Mouse (Mus musculus) brain, embryonic 14.5 days (tissue): ENCODE data around the gene Nup214.

Source experiments
- CTCF ChIP-seq: fragments of 200-500 bp; IDR thresholded peaks from 2 replicates; pipeline ENCODE4 v1.5.1; 2012; ENCODE audit warnings: inconsistent platforms, mild to moderate bottlenecking, moderate library complexity, borderline replicate concordance; ENCODE audit not compliant: insufficient read depth, insufficient read length; ENCODE audit errors: extremely low read depth
- POLR2A ChIP-seq: fragments of 200-500 bp; IDR thresholded peaks from 2 replicates; pipeline ENCODE4 v1.6.1; 2012; ENCODE audit warnings: mild to moderate bottlenecking, inconsistent platforms, borderline replicate concordance; ENCODE audit not compliant: poor library complexity, insufficient read depth, insufficient read length, severe bottlenecking; ENCODE audit errors: extremely low read depth

GRCm38 (mm10) chr2:31962501-31963224 lies 11.6 kb upstream of the Nup214 start:
- TF ChIP-seq POLR2A (no peak), CTCF (peak; percentile 40; the same call in 1 of the 2 replicates)
